Mouse (Mus musculus): Measurements from ENCODE around the gene Map4k4. TPM values are rescaled to one million over a fixed set of nuclear protein-coding genes. Genes with fewer than 3 reads are reported as not detected.

Map4k4 gene
- polyA plus RNA-seq, 1 experiment from 2014 or later = 31.0 TPM

DNA sequence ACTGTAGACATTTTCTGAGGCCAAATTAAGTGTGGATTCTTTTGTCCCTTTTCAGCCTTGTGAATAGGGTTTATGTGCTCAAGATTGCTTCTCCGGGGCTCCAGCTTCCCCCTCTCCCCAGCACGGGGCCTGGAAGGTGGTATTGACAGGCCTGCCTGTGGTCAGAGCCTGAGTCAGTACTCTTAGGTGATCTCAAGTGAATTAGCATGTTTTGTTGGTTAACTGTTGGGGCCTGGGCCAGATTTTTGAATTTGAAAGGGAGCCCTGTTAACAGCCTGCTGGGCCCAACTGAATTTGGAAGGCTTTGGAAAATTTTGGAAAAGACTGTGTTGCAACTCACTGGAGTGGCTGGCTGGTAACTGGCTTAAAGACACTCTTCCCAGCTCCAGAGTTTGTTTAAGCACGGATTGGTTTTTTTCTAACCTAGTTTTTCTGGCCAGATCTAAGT, 2.0 kb downstream of the Map4k4 start:
- under 1% methylated on average over 3 of the region's 3 CpGs for WGBS
- Histone ChIP-seq H3K27me3 (ENCODE audit: poor library complexity, severe bottlenecking) (peaks cover 20% of the 10 kb centered on the region), H3K4me1 (peaks cover 72% of the 10 kb centered on the region), H3K9me3 (no peaks in the 10 kb centered on the region), H3K4me3 (peak overlapping the region; percentile 91), H3K27ac (peak overlapping the region; percentile 100), H3K36me3 (replicated peaks) (peaks cover 41% of the 10 kb centered on the region)
- peak; percentile 62 for DNase-seq (ENCODE audit: extremely low spot score, low spot score)

DNA sequence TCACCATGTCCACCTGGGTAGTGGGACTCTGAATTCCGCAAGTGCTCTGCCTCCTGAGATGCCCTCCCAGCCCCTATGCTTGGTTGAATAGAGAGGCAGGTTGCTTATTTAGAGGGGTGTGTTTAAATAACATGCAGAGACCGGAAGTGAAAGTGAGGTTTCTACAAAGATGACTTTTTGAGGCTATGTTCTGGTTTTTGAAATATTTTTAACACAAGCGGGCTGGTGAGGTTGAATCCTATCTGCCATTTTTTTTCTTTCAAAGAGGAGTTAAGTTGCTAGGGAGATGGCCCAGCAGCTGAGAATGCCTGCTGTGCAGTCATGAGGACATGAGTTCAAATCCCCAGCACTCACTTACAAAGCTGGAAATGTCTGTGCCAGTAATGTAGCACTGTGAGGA, 4.0 kb downstream of the Map4k4 start:
- no peak overlapping the region for H3K27ac ChIP-seq
- peaks cover 3% of the 10 kb centered on the region; the same call in 1 of the 2 replicates for H3K27me3 ChIP-seq (ENCODE audit: poor library complexity, severe bottlenecking)
- DNase-seq (ENCODE audit: extremely low spot score, low spot score) = no peak
- no peaks in the 10 kb centered on the region for H3K9me3 ChIP-seq
- H3K4me3 ChIP-seq = no peak overlapping the region
- H3K36me3 ChIP-seq (replicated peaks) = peaks cover 61% of the 10 kb centered on the region
- 95% methylated on average over 3 of the region's 3 CpGs for WGBS
- H3K4me1 ChIP-seq = peaks cover 72% of the 10 kb centered on the region

- 82% methylated on average over 11 of the region's 11 CpGs for WGBS
- Histone ChIP-seq H3K36me3 (replicated peaks) (peaks cover 83% of the 10 kb centered on the region), H3K27ac (no peak overlapping the region), H3K4me1 (peaks cover 74% of the 10 kb centered on the region), H3K4me3 (no peak overlapping the region), H3K27me3 (ENCODE audit: poor library complexity, severe bottlenecking) (no peaks in the 10 kb centered on the region), H3K9me3 (no peaks in the 10 kb centered on the region)
- DNase-seq (ENCODE audit: extremely low spot score, low spot score) = no peak
Measured at GRCm38 (mm10) chr1:39906921-39907320, 6.2 kb downstream of the Map4k4 start.

GRCm38 (mm10) chr1:39908976-39909375, 8.3 kb downstream of the Map4k4 start:
- peaks cover 56% of the 10 kb centered on the region for H3K4me1 ChIP-seq
- peaks cover 98% of the 10 kb centered on the region for H3K36me3 ChIP-seq (replicated peaks)
- DNase-seq (ENCODE audit: extremely low spot score, low spot score) = no peak
- no peaks in the 10 kb centered on the region for H3K27me3 ChIP-seq (ENCODE audit: poor library complexity, severe bottlenecking)
- 95% methylated on average over 2 of the region's 2 CpGs for WGBS
- H3K9me3 ChIP-seq = peaks cover 4% of the 10 kb centered on the region; the same call in 1 of the 2 replicates
- H3K4me3 ChIP-seq = no peak overlapping the region
- H3K27ac ChIP-seq = no peak overlapping the region

- peaks cover 100% of the 10 kb centered on the region for H3K36me3 ChIP-seq (replicated peaks)
- DNase-seq (ENCODE audit: extremely low spot score, low spot score) = no peak
Measured at GRCm38 (mm10) chr1:39911446-39911845, 10.7 kb downstream of the Map4k4 start.

DNA sequence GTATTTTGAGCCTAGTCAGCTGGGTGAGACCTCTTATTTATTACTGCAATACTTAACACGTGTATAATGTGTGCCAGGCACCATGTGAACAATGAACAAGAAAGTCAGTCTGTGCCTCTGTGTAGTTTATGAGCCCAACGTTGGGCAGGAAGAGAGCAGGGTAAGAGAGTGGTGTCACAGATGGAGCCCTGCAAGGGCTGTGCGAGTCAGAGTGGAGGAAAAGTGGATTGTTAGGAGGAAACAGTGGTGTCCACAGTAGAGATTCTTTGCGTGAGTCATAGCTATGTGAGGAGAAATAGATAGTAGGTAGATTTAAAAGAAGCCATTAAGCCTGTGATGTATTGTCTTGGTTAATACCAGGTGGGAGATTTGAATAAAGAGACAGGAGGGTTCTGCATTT, 12.5 kb downstream of the Map4k4 start:
- H3K9me3 ChIP-seq = peaks cover 17% of the 10 kb centered on the region
- H3K27ac ChIP-seq = no peak overlapping the region
- peaks cover 87% of the 10 kb centered on the region for H3K36me3 ChIP-seq (replicated peaks)
- peaks cover 32% of the 10 kb centered on the region for H3K4me1 ChIP-seq
- no peak for DNase-seq (ENCODE audit: extremely low spot score, low spot score)
- H3K27me3 ChIP-seq (ENCODE audit: poor library complexity, severe bottlenecking) = no peaks in the 10 kb centered on the region
- no peak overlapping the region for H3K4me3 ChIP-seq
- 94% methylated on average over 4 of the region's 4 CpGs for whole genome bisulfite sequencing

More at GRCm38 (mm10) chr1:39911446-39911845, 10.7 kb downstream of the Map4k4 start:
- WGBS = 80% methylated on average over 3 of the region's 3 CpGs
- H3K9me3 ChIP-seq = peaks cover 17% of the 10 kb centered on the region
- H3K27me3 ChIP-seq (ENCODE audit: poor library complexity, severe bottlenecking) = no peaks in the 10 kb centered on the region
- peaks cover 32% of the 10 kb centered on the region for H3K4me1 ChIP-seq
- no peak overlapping the region for H3K4me3 ChIP-seq
- H3K27ac ChIP-seq = no peak overlapping the region

DNA sequence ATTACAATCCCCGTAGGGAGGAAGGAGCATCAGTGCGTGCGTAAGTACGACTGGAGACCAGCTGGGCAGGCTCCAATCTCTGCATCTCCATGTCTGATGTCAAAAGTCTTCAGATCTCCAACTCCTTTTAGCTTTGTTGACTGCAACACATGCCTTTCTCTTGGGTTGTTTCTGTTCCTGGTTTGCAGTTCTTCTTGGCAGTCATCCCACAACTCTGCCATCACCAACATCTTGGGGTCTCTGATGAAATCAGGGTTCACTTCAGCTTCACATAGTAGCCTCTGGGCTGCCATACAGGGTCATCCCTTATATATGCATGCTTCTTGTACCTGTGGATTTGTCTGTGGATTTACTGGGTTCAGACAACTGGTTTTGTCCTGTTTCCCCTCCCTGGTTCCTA, 15.4 kb downstream of the Map4k4 start:
- Histone ChIP-seq H3K27me3 (ENCODE audit: poor library complexity, severe bottlenecking) (no peaks in the 10 kb centered on the region), H3K9me3 (peaks cover 17% of the 10 kb centered on the region), H3K36me3 (replicated peaks) (peaks cover 67% of the 10 kb centered on the region), H3K4me1 (peaks cover 21% of the 10 kb centered on the region), H3K27ac (no peak overlapping the region), H3K4me3 (no peak overlapping the region)
- DNase-seq (ENCODE audit: extremely low spot score, low spot score) = no peak
- WGBS = 96% methylated on average over 4 of the region's 4 CpGs

- peaks cover 36% of the 10 kb centered on the region for H3K4me1 ChIP-seq
- WGBS = 87% methylated on average over 13 of the region's 13 CpGs
- peaks cover 49% of the 10 kb centered on the region for H3K36me3 ChIP-seq (replicated peaks)
- no peak overlapping the region for H3K4me3 ChIP-seq
- H3K27me3 ChIP-seq (ENCODE audit: poor library complexity, severe bottlenecking) = no peaks in the 10 kb centered on the region
- no peak overlapping the region for H3K27ac ChIP-seq
- DNase-seq (ENCODE audit: extremely low spot score, low spot score) = no peak
- H3K9me3 ChIP-seq = peaks cover 17% of the 10 kb centered on the region
Measured at GRCm38 (mm10) chr1:39917855-39918516, 17.3 kb downstream of the Map4k4 start.

GRCm38 (mm10) chr1:39918517-39919115, 17.9 kb downstream of the Map4k4 start:
- Histone ChIP-seq H3K27ac (no peak overlapping the region), H3K4me3 (no peak overlapping the region), H3K4me1 (peaks cover 42% of the 10 kb centered on the region), H3K27me3 (ENCODE audit: poor library complexity, severe bottlenecking) (no peaks in the 10 kb centered on the region), H3K9me3 (peaks cover 16% of the 10 kb centered on the region), H3K36me3 (replicated peaks) (peaks cover 43% of the 10 kb centered on the region)
- 88% methylated on average over 7 of the region's 7 CpGs for WGBS
- no peak for DNase-seq (ENCODE audit: extremely low spot score, low spot score)

- peaks cover 2% of the 10 kb centered on the region; the same call in 1 of the 2 replicates for H3K9me3 ChIP-seq
- H3K27ac ChIP-seq = no peak overlapping the region
- H3K4me3 ChIP-seq = no peak overlapping the region
- 86% methylated on average over 2 of the region's 2 CpGs for WGBS
- H3K27me3 ChIP-seq (ENCODE audit: poor library complexity, severe bottlenecking) = no peaks in the 10 kb centered on the region
- H3K36me3 ChIP-seq (replicated peaks) = peaks cover 34% of the 10 kb centered on the region
- no peak for DNase-seq (ENCODE audit: extremely low spot score, low spot score)
- H3K4me1 ChIP-seq = peaks cover 55% of the 10 kb centered on the region
Measured at GRCm38 (mm10) chr1:39920616-39921015, 19.9 kb downstream of the Map4k4 start.

DNA sequence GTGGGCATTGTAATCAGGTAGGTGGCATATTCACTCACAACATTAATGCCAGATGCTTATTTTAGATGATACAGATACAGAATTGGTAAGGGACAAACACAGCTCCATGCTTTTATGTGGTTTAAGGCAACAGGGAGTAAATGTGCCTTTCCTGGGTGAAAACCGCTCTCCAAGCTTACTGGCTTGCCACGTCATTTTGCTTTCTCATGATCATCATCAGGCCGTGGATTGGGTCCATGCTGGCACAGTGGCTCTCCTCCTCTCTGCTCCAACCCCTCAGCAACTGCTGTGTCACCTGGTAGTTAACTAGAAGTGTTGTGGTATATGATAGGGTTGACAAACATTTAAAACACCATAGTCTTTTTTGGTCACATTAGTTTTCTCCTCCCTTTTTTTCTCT, 21.3 kb downstream of the Map4k4 start:
- Histone ChIP-seq H3K4me3 (no peak overlapping the region), H3K27me3 (ENCODE audit: poor library complexity, severe bottlenecking) (no peaks in the 10 kb centered on the region), H3K4me1 (peaks cover 62% of the 10 kb centered on the region), H3K27ac (no peak overlapping the region), H3K9me3 (no peaks in the 10 kb centered on the region), H3K36me3 (replicated peaks) (peaks cover 34% of the 10 kb centered on the region)
- 84% methylated on average over 3 of the region's 3 CpGs for WGBS
- DNase-seq (ENCODE audit: extremely low spot score, low spot score) = no peak

DNA sequence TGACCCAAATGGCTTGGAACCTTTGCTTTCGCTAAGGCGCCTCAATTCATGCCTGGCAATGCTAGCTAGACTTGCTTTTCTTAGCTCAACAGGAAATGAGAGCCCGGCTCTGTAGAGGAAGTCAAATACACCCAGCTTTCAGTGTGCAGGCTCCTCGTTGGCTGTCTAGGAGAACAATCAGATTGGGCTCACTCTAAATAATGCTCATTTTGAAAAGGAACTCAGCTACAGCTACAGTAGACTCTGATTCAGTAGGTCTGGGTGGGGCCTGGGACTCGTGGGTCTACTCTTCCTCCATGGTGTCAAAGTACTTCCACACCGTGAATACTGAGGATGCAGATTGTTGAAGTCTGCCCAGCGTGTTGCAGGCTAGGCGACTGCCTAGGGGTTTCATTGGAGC, 22.0 kb downstream of the Map4k4 start:
- no peaks in the 10 kb centered on the region for H3K27me3 ChIP-seq (ENCODE audit: poor library complexity, severe bottlenecking)
- H3K36me3 ChIP-seq (replicated peaks) = peaks cover 34% of the 10 kb centered on the region
- no peaks in the 10 kb centered on the region for H3K9me3 ChIP-seq
- H3K4me3 ChIP-seq = no peak overlapping the region
- DNase-seq (ENCODE audit: extremely low spot score, low spot score) = no peak
- WGBS = 54% methylated on average over 8 of the region's 8 CpGs
- peaks cover 65% of the 10 kb centered on the region for H3K4me1 ChIP-seq
- no peak overlapping the region for H3K27ac ChIP-seq
